Mouse (Mus musculus) embryonic facial prominence, embryonic 15.5 days (tissue): ENCODE measurements around the gene Ppef2. TPM values are rescaled to one million over a fixed set of nuclear protein-coding genes. Genes with fewer than 3 reads are reported as not detected.
A peak's percentile ranks its signal among the peaks of the same experiment; 100 is the strongest.

Experiments
- ATAC-seq: fragments of 200-750 bp; cut with Nextera tagmentation; 2 replicates; pipeline ENCODE4 v1.8.0; 2017; ENCODE audit warnings: low read depth, moderate TSS enrichment; ENCODE audit not compliant: insufficient number of reproducible peaks, low FRiP score, low TSS enrichment
- H3K27ac ChIP-seq: fragments of 300-500 bp; sonication (generic); replicated peaks from 2 replicates; pipeline ENCODE4 v1.5.1; 2015; ENCODE audit warnings: mild to moderate bottlenecking, inconsistent platforms
- H3K27me3 ChIP-seq: fragments of 300-500 bp; sonication (generic); 2 replicates; pipeline ENCODE4 v1.6.1; 2015; ENCODE audit warnings: inconsistent platforms
- H3K36me3 ChIP-seq: fragments of 300-500 bp; sonication (generic); 2 replicates; pipeline ENCODE4 v1.6.1; 2015; ENCODE audit warnings: mild to moderate bottlenecking, inconsistent platforms
- H3K4me1 ChIP-seq: fragments of 300-500 bp; sonication (generic); 2 replicates; pipeline ENCODE4 v1.6.1; 2015; ENCODE audit warnings: inconsistent platforms
- H3K4me2 ChIP-seq: fragments of 300-500 bp; sonication (generic); replicated peaks from 2 replicates; pipeline ENCODE4 v1.6.1; 2015; ENCODE audit warnings: mild to moderate bottlenecking, inconsistent platforms
- H3K4me3 ChIP-seq: fragments of 300-500 bp; sonication (generic); replicated peaks from 2 replicates; pipeline ENCODE4 v1.5.1; 2015; ENCODE audit warnings: mild to moderate bottlenecking, inconsistent platforms
- H3K9ac ChIP-seq: fragments of 300-500 bp; sonication (generic); 2 replicates; pipeline ENCODE4 v1.6.1; 2015; ENCODE audit warnings: inconsistent platforms
- H3K9me3 ChIP-seq: fragments of 300-500 bp; sonication (generic); replicated peaks from 2 replicates; pipeline ENCODE4 v1.6.1; 2016; ENCODE audit warnings: inconsistent platforms
- WGBS: fragments of 180-500 bp; shearing (Covaris S2); methylation state at CpG from one replicate; pipeline ENCODE4 v1.1.7; 2015; 5-methylcytosine and 5-hydroxymethylcytosine counted together
- polyA plus RNA-seq: library from polyadenylated mRNA; unstranded; fragments of >200 nt; fragmentation: Nextera tagmentation; extraction: Ambion mirVana; gene quantifications from 2 replicates; pipeline ENCODE4 v1.2.1, GENCODE M21; 2015

The Ppef2 gene
- polyA plus RNA-seq, 1 experiment from 2014 or later, result 0.07 TPM

DNA sequence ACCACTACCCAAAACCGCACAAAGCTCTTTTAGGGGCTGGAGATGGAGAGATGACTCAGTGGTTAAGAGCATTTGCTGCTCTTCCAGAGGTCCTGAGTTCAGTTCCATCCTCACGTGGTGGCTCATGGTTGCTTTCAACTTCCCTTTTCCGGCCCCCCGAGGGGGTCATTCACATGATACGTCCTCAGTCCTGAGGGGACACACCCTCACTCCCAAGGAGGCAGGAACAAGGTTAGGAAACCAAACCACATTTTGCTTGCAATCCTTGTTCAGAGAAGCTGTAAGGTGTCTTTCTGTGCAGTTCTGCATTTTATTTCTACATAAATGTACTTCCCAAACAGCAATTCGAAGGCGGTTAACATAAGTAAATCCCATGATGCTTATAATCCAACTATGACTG is 14.4 kb upstream of the Ppef2 start:
- Histone ChIP-seq H3K4me2 (no peak overlapping the region), H3K9ac (no peak overlapping the region), H3K27me3 (no peaks in the 10 kb centered on the region), H3K36me3 (no peaks in the 10 kb centered on the region), H3K27ac (no peak overlapping the region), H3K4me3 (no peak overlapping the region), H3K4me1 (no peaks in the 10 kb centered on the region), H3K9me3 (no peaks in the 10 kb centered on the region)
- 83% methylated on average over 7 of the region's 7 CpGs for WGBS
- ATAC-seq, result no peak

DNA sequence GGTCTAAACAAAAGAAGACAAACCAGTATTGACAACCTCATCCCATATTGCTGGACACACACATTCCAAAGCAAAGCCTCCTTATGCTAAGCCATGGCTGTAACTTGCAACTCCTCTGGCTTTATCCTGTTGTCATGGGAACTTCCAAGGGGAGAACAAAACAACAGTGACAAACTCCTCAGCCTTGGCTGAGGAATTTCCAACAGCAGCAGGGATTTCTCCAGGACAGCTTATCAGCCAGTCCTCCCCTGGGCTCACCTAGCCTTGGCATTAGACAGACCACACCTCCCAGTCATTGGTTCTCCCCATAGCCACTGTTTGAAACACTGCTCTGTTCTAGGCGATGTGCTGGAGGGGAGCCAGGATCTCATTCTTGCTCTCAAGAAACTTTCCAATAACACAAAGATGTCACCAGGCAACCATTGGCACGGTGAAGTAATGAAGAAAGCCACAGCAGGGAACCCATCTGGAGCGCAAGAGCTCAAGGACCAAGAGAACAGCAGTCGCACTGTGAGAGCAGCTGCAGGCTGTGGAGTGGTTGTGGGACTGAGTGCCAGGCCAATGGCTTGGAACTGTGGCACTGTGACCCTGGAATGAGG is 7.8 kb upstream of the Ppef2 start:
- Histone ChIP-seq H3K4me2 (no peak overlapping the region), H3K4me1 (no peaks in the 10 kb centered on the region), H3K9me3 (no peaks in the 10 kb centered on the region), H3K36me3 (no peaks in the 10 kb centered on the region), H3K9ac (no peak overlapping the region), H3K27ac (no peak overlapping the region), H3K4me3 (no peak overlapping the region), H3K27me3 (0 out of 2 replicates have a peak, but pooled peaks cover 4% of the 10 kb centered on the region)
- 21% methylated on average over 4 of the region's 4 CpGs for WGBS
- peak; percentile 67; the same call in 1 of the 2 replicates for ATAC-seq

DNA sequence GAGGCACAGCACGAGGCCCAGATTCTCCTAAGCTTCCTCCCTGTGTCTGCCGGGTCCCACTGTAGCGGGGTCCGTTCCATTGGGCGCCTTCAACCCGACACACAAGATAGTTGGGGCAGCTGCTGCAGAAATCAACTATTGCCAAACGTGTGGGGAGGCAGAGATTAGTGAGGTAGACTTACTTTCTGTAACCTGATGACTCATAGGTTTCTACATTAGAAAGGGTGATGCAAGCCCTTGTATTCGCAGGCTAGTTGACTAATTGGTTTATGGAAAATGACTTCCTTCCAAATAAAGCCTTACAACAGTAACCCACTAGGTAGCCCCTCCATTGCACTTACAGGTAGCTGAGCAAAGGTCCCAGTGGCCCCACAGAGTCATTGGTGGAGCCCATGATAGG is 6.6 kb upstream of the Ppef2 start:
- Histone ChIP-seq H3K9me3 (no peaks in the 10 kb centered on the region), H3K4me3 (no peak overlapping the region), H3K4me2 (no peak overlapping the region), H3K9ac (no peak overlapping the region), H3K4me1 (no peaks in the 10 kb centered on the region), H3K27me3 (0 out of 2 replicates have a peak, but pooled peaks cover 9% of the 10 kb centered on the region), H3K36me3 (no peaks in the 10 kb centered on the region), H3K27ac (no peak overlapping the region)
- ATAC-seq, result no peak
- WGBS, result 79% methylated on average over 8 of the region's 8 CpGs

DNA sequence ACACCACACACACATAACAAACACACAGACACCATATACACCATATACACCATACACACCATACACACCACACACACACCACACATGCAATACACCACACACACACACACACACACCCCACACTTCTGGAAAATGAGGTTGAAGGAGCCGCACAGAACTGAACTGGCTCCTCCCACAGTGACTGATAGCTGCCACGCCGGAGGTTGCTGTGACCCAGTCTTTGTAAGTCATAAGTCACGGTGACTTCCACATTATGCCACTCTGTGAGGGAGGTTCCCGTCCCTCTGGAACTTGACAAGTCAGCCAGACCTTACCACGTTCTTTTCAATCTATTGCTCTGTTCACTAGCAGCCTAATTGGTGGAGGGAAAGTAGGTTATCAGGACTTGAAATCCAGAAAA is 1.6 kb downstream of the Ppef2 start:
- Histone ChIP-seq H3K4me3 (no peak overlapping the region), H3K4me2 (no peak overlapping the region), H3K4me1 (no peaks in the 10 kb centered on the region), H3K27me3 (0 out of 2 replicates have a peak, but pooled peaks cover 9% of the 10 kb centered on the region), H3K9me3 (0 out of 2 replicates have a peak, but pooled peaks cover 4% of the 10 kb centered on the region), H3K9ac (no peak overlapping the region), H3K36me3 (no peaks in the 10 kb centered on the region), H3K27ac (no peak overlapping the region)
- WGBS, result 67% methylated on average over 6 of the region's 6 CpGs
- no peak for ATAC-seq

DNA sequence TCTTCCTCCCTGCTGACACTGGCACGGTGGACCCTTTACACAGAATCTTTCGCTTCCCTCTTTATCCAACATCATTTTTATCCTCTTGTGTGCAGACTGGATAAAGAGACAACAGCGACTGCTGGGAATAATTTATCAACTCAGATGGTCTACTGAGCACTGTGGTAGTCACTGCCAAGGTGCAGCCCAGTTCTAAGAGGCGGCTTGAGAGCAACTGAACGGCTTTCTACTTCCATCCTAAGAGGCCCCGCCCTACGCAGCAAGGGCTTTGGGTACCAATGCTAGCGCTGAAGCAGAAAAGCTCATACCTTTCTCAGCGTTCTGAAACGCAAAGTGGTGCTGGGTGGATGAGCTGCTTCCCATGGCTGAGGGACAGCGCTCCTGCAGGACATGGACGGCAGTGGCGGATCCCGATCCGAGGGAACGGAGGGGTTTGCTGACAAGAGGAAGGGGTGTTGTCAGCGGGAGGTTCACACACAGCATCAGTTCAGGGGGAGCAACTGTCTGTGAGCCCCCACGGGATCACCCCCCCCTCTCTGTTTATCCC is 3.2 kb downstream of the Ppef2 start:
- no peak overlapping the region for H3K4me3 ChIP-seq
- H3K9ac ChIP-seq, result no peak overlapping the region
- H3K4me1 ChIP-seq, result no peaks in the 10 kb centered on the region
- H3K27me3 ChIP-seq, result no peaks in the 10 kb centered on the region
- ATAC-seq, result no peak
- 0 out of 2 replicates have a peak, but pooled peaks cover 4% of the 10 kb centered on the region for H3K9me3 ChIP-seq
- 17% methylated on average over 18 of the region's 18 CpGs for WGBS
- no peaks in the 10 kb centered on the region for H3K36me3 ChIP-seq
- no peak overlapping the region for H3K27ac ChIP-seq
- H3K4me2 ChIP-seq, result 0 out of 2 replicates have a peak overlapping the region, but pooled peaks have one; percentile 11

DNA sequence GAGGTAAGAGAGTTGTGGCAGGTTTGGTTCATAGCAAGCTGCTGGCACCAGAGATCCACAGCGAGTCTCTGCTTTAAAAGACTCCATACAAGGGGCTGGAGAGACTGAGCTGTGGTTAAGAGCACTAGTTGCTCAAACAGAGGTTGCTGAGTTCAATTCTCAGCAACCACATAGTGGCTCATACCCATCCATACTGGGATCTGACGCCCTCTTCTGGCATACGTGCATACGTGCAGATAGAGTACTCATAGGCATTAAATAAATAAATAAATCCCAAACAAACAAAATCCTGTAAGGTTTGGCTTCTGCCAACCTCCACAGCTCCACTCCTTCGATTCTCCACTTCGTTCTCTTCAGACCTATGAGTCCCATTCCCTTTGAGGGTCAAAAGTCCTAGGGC is 4.0 kb downstream of the Ppef2 start:
- Histone ChIP-seq H3K36me3 (no peaks in the 10 kb centered on the region), H3K4me1 (no peaks in the 10 kb centered on the region), H3K4me2 (no peak overlapping the region), H3K9ac (no peak overlapping the region), H3K27ac (no peak overlapping the region), H3K9me3 (0 out of 2 replicates have a peak, but pooled peaks cover 4% of the 10 kb centered on the region), H3K4me3 (no peak overlapping the region), H3K27me3 (no peaks in the 10 kb centered on the region)
- 92% methylated on average over 6 of the region's 6 CpGs for WGBS
- no peak for ATAC-seq

DNA sequence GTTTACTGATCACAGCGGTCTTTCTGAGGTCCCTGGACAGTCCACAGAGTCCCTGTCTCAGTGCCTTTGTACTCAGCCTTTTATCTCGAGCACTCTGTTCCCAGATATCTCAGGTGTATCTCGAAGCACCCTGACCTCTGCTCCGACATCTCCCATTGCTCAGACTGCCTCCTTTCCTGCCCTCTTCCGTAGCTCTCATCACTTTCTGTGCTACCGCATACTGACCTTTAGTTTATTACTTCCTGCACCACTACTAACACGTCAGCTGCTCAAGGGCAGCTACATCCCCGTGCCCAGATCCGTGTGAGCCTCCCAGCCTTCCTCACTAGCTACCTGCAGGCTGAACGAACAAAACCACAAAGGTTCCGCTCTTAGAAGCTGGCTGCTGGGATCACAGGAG is 7.5 kb downstream of the Ppef2 start:
- H3K36me3 ChIP-seq, result no peaks in the 10 kb centered on the region
- no peak overlapping the region for H3K4me3 ChIP-seq
- no peaks in the 10 kb centered on the region for H3K4me1 ChIP-seq
- 81% methylated on average over 11 of the region's 11 CpGs for WGBS
- H3K4me2 ChIP-seq, result no peak overlapping the region
- no peak overlapping the region for H3K9ac ChIP-seq
- H3K27ac ChIP-seq, result no peak overlapping the region
- ATAC-seq, result no peak
- H3K27me3 ChIP-seq, result no peaks in the 10 kb centered on the region
- 0 out of 2 replicates have a peak, but pooled peaks cover 4% of the 10 kb centered on the region for H3K9me3 ChIP-seq

DNA sequence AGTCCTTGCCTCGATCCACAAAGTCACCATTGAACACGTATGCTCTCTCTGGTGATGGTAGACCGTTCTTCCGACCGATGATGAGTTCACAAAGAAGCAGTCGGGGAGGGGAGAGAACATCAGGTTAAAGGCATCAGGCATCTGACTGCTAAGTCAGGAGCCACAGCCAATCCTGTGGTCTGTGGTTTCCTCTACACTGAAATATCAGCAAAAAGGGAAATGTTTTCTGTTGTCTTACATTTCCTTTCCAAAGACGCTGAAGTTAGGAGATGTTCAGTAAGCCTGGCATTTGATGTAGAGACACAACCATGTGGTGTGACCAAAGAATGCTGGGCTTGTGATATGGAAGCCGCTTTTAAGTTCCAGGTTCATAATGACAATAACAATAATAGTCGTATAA is 10.6 kb downstream of the Ppef2 start:
- H3K4me1 ChIP-seq, result no peaks in the 10 kb centered on the region
- H3K27ac ChIP-seq, result no peak overlapping the region
- no peak for ATAC-seq
- no peaks in the 10 kb centered on the region for H3K36me3 ChIP-seq
- 0 out of 2 replicates have a peak, but pooled peaks cover 4% of the 10 kb centered on the region for H3K9me3 ChIP-seq
- no peak overlapping the region for H3K9ac ChIP-seq
- no peak overlapping the region for H3K4me3 ChIP-seq
- no peaks in the 10 kb centered on the region for H3K27me3 ChIP-seq
- no peak overlapping the region for H3K4me2 ChIP-seq
- WGBS, result 85% methylated on average over 9 of the region's 9 CpGs

DNA sequence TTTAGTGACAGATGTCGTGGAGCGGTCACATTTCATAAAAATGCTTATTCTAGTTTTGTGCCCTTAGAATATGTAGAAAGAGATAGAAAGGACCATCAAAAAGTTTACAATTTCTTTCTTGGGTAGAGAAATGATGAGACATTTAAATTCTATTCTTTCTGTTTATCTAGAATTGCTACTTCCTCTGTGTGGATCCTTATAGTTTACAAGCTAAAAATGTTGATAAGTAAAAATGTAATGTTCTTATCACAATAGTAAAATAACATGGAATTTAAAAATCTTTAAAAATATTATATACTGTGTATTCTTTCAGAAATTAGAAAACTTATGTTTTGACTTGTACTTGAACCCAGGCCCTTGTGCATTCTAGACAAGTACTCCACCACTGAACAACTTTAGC is 11.2 kb downstream of the Ppef2 start:
- Histone ChIP-seq H3K27ac (no peak overlapping the region), H3K4me2 (no peak overlapping the region), H3K4me3 (no peak overlapping the region), H3K36me3 (no peaks in the 10 kb centered on the region), H3K27me3 (no peaks in the 10 kb centered on the region), H3K4me1 (peaks cover under 1% of the 10 kb centered on the region; the same call in 1 of the 2 replicates), H3K9me3 (0 out of 2 replicates have a peak, but pooled peaks cover under 1% of the 10 kb centered on the region), H3K9ac (no peak overlapping the region)
- no peak for ATAC-seq
- WGBS, result 94% methylated on average over 2 of the region's 2 CpGs

DNA sequence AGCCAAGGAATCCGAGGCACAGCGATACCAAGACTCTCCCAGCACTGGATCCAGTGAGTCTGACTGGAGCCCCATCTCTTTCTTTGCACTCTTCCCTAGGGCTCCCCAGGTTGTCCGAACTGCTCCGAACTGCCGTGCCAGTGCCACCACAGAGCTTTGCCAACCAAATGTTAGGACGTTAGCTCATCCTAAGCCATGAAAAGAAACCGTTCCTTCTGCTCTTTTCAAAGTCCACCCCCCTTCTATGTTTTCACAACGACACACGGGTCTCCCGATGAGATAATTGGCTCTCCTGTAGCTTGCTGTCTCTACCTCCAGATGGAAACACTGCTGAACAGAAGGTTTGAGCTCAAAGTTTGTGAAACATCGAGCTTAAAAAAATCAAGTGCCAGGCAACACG is 15.3 kb downstream of the Ppef2 start:
- Histone ChIP-seq H3K4me2 (no peak overlapping the region), H3K9me3 (no peaks in the 10 kb centered on the region), H3K27ac (no peak overlapping the region), H3K4me1 (peaks cover 4% of the 10 kb centered on the region; the same call in 1 of the 2 replicates), H3K36me3 (no peaks in the 10 kb centered on the region), H3K9ac (no peak overlapping the region), H3K4me3 (no peak overlapping the region), H3K27me3 (peaks cover 2% of the 10 kb centered on the region; the same call in 1 of the 2 replicates)
- 90% methylated on average over 12 of the region's 12 CpGs for WGBS
- ATAC-seq, result no peak

DNA sequence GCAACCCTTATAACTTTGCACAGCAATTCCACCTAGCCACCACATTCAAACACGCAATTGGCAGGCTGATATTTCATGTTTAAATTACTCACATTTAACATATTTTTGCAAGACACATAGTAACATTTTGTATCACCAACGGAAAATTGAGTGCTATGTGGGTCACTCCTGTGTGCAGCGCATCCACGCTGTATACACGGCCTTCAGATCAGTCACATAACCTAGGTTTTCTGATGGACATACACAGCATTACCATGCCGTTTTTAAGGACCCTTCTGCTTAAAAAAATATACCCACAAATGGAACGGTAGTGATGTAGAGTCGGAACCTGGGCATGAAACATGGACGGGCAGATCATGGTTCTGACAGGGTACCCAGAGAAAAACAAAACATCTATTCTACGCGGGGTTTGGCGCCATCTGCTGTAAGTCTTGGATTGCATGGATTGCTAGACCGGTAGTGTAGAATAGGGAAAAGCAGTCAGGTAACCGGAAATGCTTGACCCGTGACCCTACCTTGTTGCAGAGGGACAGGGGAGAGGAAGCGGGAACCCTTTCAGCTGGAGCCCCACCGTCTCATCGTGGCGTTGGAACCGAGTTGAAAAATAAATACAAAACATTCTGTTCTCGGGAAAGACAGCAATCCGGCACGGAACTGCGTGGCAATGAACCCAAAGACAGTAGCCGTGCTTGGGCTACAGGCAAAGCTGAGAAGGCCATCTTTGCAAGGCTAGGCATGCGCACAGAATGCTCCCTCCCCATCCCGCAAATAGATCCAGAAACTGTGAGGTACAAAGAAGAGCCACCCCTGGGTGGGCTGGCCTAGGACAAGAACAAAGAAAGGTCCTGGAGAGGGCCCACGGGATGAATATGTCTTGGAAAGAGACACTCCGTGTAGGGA is 16.5 kb downstream of the Ppef2 start:
- no peaks in the 10 kb centered on the region for H3K36me3 ChIP-seq
- peaks cover 4% of the 10 kb centered on the region; the same call in 1 of the 2 replicates for H3K4me1 ChIP-seq
- H3K27ac ChIP-seq, result no peak overlapping the region
- no peak overlapping the region for H3K9ac ChIP-seq
- WGBS, result 40% methylated on average over 29 of the region's 29 CpGs
- H3K4me2 ChIP-seq, result peak overlapping the region; percentile 28
- no peaks in the 10 kb centered on the region for H3K9me3 ChIP-seq
- no peak overlapping the region for H3K4me3 ChIP-seq
- peaks cover 2% of the 10 kb centered on the region; the same call in 1 of the 2 replicates for H3K27me3 ChIP-seq
- no peak for ATAC-seq
